Mouse (Mus musculus): Measurements from ENCODE around the gene Fam234b. TPM values are rescaled to one million over a fixed set of nuclear protein-coding genes. Genes with fewer than 3 reads are reported as not detected.

The Fam234b gene
- polyA plus RNA-seq, 1 experiment from 2014 or later = 29.3 TPM

- H3K36me3 ChIP-seq (ENCODE audit: control insufficient read depth, insufficient read depth, low read length) = no peaks in the 10 kb centered on the region
- H3K9me3 ChIP-seq (ENCODE audit: control insufficient read depth, low read length) = no peaks in the 10 kb centered on the region
- DNase-seq (ENCODE audit: low spot score, missing footprints) (peak; percentile 82), ATAC-seq (ENCODE audit: low FRiP score) (peak; percentile 44; the same call in 1 of the 2 replicates)
- H3K4me3 ChIP-seq (ENCODE audit: low read depth, low read length) = no peak overlapping the region
- WGBS = 54% methylated on average over 8 of the region's 8 CpGs
- no peak overlapping the region for H3K27ac ChIP-seq (ENCODE audit: low read depth, low read length)
- no peaks in the 10 kb centered on the region for H3K4me1 ChIP-seq (ENCODE audit: control insufficient read depth, insufficient read depth, low read length)
- no peak overlapping the region for H3K4me2 ChIP-seq
- H3K9ac ChIP-seq (ENCODE audit: low read length) = no peak overlapping the region; the same call in 1 of the 2 replicates
- H3K27me3 ChIP-seq (ENCODE audit: control insufficient read depth, insufficient read depth, low read length) = no peaks in the 10 kb centered on the region
Measured at GRCm38 (mm10) chr6:135245586-135245985, 47.8 kb downstream of the Fam234b start.

- Histone ChIP-seq H3K4me3 (ENCODE audit: low read depth, low read length) (no peak overlapping the region), H3K4me2 (no peak overlapping the region)
- 78% methylated on average over 6 of the region's 6 CpGs for WGBS
Measured at GRCm38 (mm10) chr6:135247861-135248260, 50.1 kb downstream of the Fam234b start.

GRCm38 (mm10) chr6:135249846-135250531 lies 52.2 kb downstream of the Fam234b start:
- Histone ChIP-seq H3K4me3 (ENCODE audit: low read depth, low read length) (no peak overlapping the region), H3K4me2 (no peak overlapping the region), H3K9ac (ENCODE audit: low read length) (no peak overlapping the region), H3K27me3 (ENCODE audit: control insufficient read depth, insufficient read depth, low read length) (peaks cover 2% of the 10 kb centered on the region; the same call in 1 of the 2 replicates), H3K9me3 (ENCODE audit: control insufficient read depth, low read length) (no peaks in the 10 kb centered on the region), H3K4me1 (ENCODE audit: control insufficient read depth, insufficient read depth, low read length) (peaks cover 14% of the 10 kb centered on the region), H3K36me3 (ENCODE audit: control insufficient read depth, insufficient read depth, low read length) (no peaks in the 10 kb centered on the region), H3K27ac (ENCODE audit: low read depth, low read length) (no peak overlapping the region)
- DNase-seq (ENCODE audit: low spot score, missing footprints) (peak; percentile 95), ATAC-seq (ENCODE audit: low FRiP score) (no peak)
- 63% methylated on average over 19 of the region's 19 CpGs for WGBS

More at GRCm38 (mm10) chr6:135247861-135248260, 50.1 kb downstream of the Fam234b start:
- Histone ChIP-seq H3K27me3 (ENCODE audit: control insufficient read depth, insufficient read depth, low read length) (no peaks in the 10 kb centered on the region), H3K4me1 (ENCODE audit: control insufficient read depth, insufficient read depth, low read length) (peaks cover 11% of the 10 kb centered on the region), H3K27ac (ENCODE audit: low read depth, low read length) (no peak overlapping the region), H3K9ac (ENCODE audit: low read length) (no peak overlapping the region), H3K9me3 (ENCODE audit: control insufficient read depth, low read length) (no peaks in the 10 kb centered on the region), H3K36me3 (ENCODE audit: control insufficient read depth, insufficient read depth, low read length) (no peaks in the 10 kb centered on the region)
- ATAC-seq (ENCODE audit: low FRiP score) = no peak
- no peak for DNase-seq (ENCODE audit: low spot score, missing footprints)

GRCm38 (mm10) chr6:135250926-135251699 lies 53.3 kb downstream of the Fam234b start:
- Histone ChIP-seq H3K27ac (ENCODE audit: low read depth, low read length) (no peak overlapping the region), H3K9ac (ENCODE audit: low read length) (no peak overlapping the region), H3K4me2 (no peak overlapping the region), H3K4me1 (ENCODE audit: control insufficient read depth, insufficient read depth, low read length) (peaks cover 14% of the 10 kb centered on the region), H3K9me3 (ENCODE audit: control insufficient read depth, low read length) (no peaks in the 10 kb centered on the region; the same call in 1 of the 2 replicates), H3K36me3 (ENCODE audit: control insufficient read depth, insufficient read depth, low read length) (no peaks in the 10 kb centered on the region), H3K4me3 (ENCODE audit: low read depth, low read length) (no peak overlapping the region), H3K27me3 (ENCODE audit: control insufficient read depth, insufficient read depth, low read length) (peaks cover 2% of the 10 kb centered on the region; the same call in 1 of the 2 replicates)
- WGBS = 69% methylated on average over 19 of the region's 19 CpGs
- no peak for ATAC-seq (ENCODE audit: low FRiP score)
- peak; percentile 85 for DNase-seq (ENCODE audit: low spot score, missing footprints)

- Histone ChIP-seq H3K9ac (ENCODE audit: low read length) (peak overlapping the region; percentile 46; the same call in 1 of the 2 replicates), H3K4me3 (ENCODE audit: low read depth, low read length) (no peak overlapping the region), H3K4me1 (ENCODE audit: control insufficient read depth, insufficient read depth, low read length) (peaks cover 14% of the 10 kb centered on the region), H3K27ac (ENCODE audit: low read depth, low read length) (no peak overlapping the region; the same call in 1 of the 2 replicates), H3K9me3 (ENCODE audit: control insufficient read depth, low read length) (no peaks in the 10 kb centered on the region; the same call in 1 of the 2 replicates), H3K4me2 (peak overlapping the region; percentile 43), H3K27me3 (ENCODE audit: control insufficient read depth, insufficient read depth, low read length) (peaks cover 2% of the 10 kb centered on the region; the same call in 1 of the 2 replicates), H3K36me3 (ENCODE audit: control insufficient read depth, insufficient read depth, low read length) (no peaks in the 10 kb centered on the region)
- 46% methylated on average over 24 of the region's 24 CpGs for WGBS
- peak; percentile 71 for ATAC-seq (ENCODE audit: low FRiP score)
- DNase-seq (ENCODE audit: low spot score, missing footprints) = peak; percentile 89
Measured at GRCm38 (mm10) chr6:135251849-135252727, 54.3 kb downstream of the Fam234b start.

- DNase-seq (ENCODE audit: low spot score, missing footprints) (peak; percentile 97), ATAC-seq (ENCODE audit: low FRiP score) (peak; percentile 92)
- H3K27ac ChIP-seq (ENCODE audit: low read depth, low read length) = no peak overlapping the region; the same call in 1 of the 2 replicates
- H3K9me3 ChIP-seq (ENCODE audit: control insufficient read depth, low read length) = no peaks in the 10 kb centered on the region; the same call in 1 of the 2 replicates
- H3K36me3 ChIP-seq (ENCODE audit: control insufficient read depth, insufficient read depth, low read length) = no peaks in the 10 kb centered on the region
- no peak overlapping the region for H3K4me3 ChIP-seq (ENCODE audit: low read depth, low read length)
- peaks cover 2% of the 10 kb centered on the region; the same call in 1 of the 2 replicates for H3K27me3 ChIP-seq (ENCODE audit: control insufficient read depth, insufficient read depth, low read length)
- peaks cover 14% of the 10 kb centered on the region for H3K4me1 ChIP-seq (ENCODE audit: control insufficient read depth, insufficient read depth, low read length)
- H3K9ac ChIP-seq (ENCODE audit: low read length) = peak overlapping the region; percentile 46; the same call in 1 of the 2 replicates
- H3K4me2 ChIP-seq = peak overlapping the region; percentile 43
- 6% methylated on average over 16 of the region's 16 CpGs for WGBS
Measured at GRCm38 (mm10) chr6:135252728-135253077, 54.9 kb downstream of the Fam234b start.

- no peaks in the 10 kb centered on the region; the same call in 1 of the 2 replicates for H3K9me3 ChIP-seq (ENCODE audit: control insufficient read depth, low read length)
- 83% methylated on average over 7 of the region's 7 CpGs for WGBS
- H3K4me1 ChIP-seq (ENCODE audit: control insufficient read depth, insufficient read depth, low read length) = peaks cover 14% of the 10 kb centered on the region
- ATAC-seq (ENCODE audit: low FRiP score) (no peak), DNase-seq (ENCODE audit: low spot score, missing footprints) (peak; percentile 37)
- no peak within 1 kb of the TSS for H3K4me2 ChIP-seq
- H3K9ac ChIP-seq (ENCODE audit: low read length) = no peak within 1 kb of the TSS
- H3K27me3 ChIP-seq (ENCODE audit: control insufficient read depth, insufficient read depth, low read length) = peaks cover 2% of the 10 kb centered on the region; the same call in 1 of the 2 replicates
- H3K4me3 ChIP-seq (ENCODE audit: low read depth, low read length) = no peak within 1 kb of the TSS
- no peaks in the 10 kb centered on the region for H3K36me3 ChIP-seq (ENCODE audit: control insufficient read depth, insufficient read depth, low read length)
- no peak within 1 kb of the TSS for H3K27ac ChIP-seq (ENCODE audit: low read depth, low read length)
Measured at GRCm38 (mm10) chr6:135254153-135254552, 56.4 kb downstream of the Fam234b start, which contains the start of gene Gsg1. Gene Gsg1 (minus strand): TSS chr6:135254351.

GRCm38 (mm10) chr6:135260435-135260834 lies 62.7 kb downstream of the Fam234b start:
- Histone ChIP-seq H3K9me3 (ENCODE audit: control insufficient read depth, low read length) (no peaks in the 10 kb centered on the region; the same call in 1 of the 2 replicates), H3K36me3 (ENCODE audit: control insufficient read depth, insufficient read depth, low read length) (no peaks in the 10 kb centered on the region), H3K27me3 (ENCODE audit: control insufficient read depth, insufficient read depth, low read length) (no peaks in the 10 kb centered on the region), H3K27ac (ENCODE audit: low read depth, low read length) (no peak overlapping the region), H3K4me1 (ENCODE audit: control insufficient read depth, insufficient read depth, low read length) (no peaks in the 10 kb centered on the region), H3K9ac (ENCODE audit: low read length) (no peak overlapping the region), H3K4me2 (no peak overlapping the region), H3K4me3 (ENCODE audit: low read depth, low read length) (no peak overlapping the region)
- DNase-seq (ENCODE audit: low spot score, missing footprints) (no peak), ATAC-seq (ENCODE audit: low FRiP score) (no peak)
- 89% methylated on average over 6 of the region's 6 CpGs for WGBS

Measured in midbrain, embryonic 11.5 days (tissue).